Mouse (Mus musculus) brain, embryonic 14.5 days (tissue): Measurements from ENCODE around the gene Crybg3.

Experiments used
- CTCF ChIP-seq: fragments of 200-500 bp; IDR thresholded peaks from 2 replicates; pipeline ENCODE4 v1.5.1; 2012; ENCODE audit warnings: inconsistent platforms, mild to moderate bottlenecking, moderate library complexity, borderline replicate concordance; ENCODE audit not compliant: insufficient read depth, insufficient read length; ENCODE audit errors: extremely low read depth
- POLR2A ChIP-seq: fragments of 200-500 bp; IDR thresholded peaks from 2 replicates; pipeline ENCODE4 v1.6.1; 2012; ENCODE audit warnings: mild to moderate bottlenecking, inconsistent platforms, borderline replicate concordance; ENCODE audit not compliant: poor library complexity, insufficient read depth, insufficient read length, severe bottlenecking; ENCODE audit errors: extremely low read depth

- no peak for TF ChIP-seq CTCF
- TF ChIP-seq POLR2A: no peak
Observed at GRCm38 (mm10) chr16:59463567-59463966, 137.2 kb downstream of the Crybg3 start.
